In genomic region chr16:26234113-26234512, GRCm38 (mm10) we compare ENCODE assay signal across 8 mouse cellular contexts.
DNase-seq lines count a peak whose midpoint lies in the region; ATAC-seq and TF ChIP-seq lines count a peak whose summit lies in the region.

No protein-coding gene starts in this region.

- no peak overlapping the region for H3K27ac ChIP-seq in embryonic facial prominence, embryonic 13.5 days
- H3K27ac ChIP-seq in heart, postnatal 0 days (ENCODE audit: low read depth): no peak overlapping the region
- H3K27ac ChIP-seq in liver, embryonic 14.5 days: no peak overlapping the region

- no peaks in the 10 kb centered on the region for H3K9me3 ChIP-seq in embryonic facial prominence, embryonic 13.5 days
- no peaks in the 10 kb centered on the region for H3K9me3 ChIP-seq in heart, postnatal 0 days (replicated peaks; ENCODE audit: control insufficient read depth, low read length)
- no peaks in the 10 kb centered on the region for H3K9me3 ChIP-seq in liver, embryonic 14.5 days (ENCODE audit: control insufficient read depth, low read length)

- H3K4me1 ChIP-seq in embryonic facial prominence, embryonic 13.5 days: no peaks in the 10 kb centered on the region
- H3K4me1 ChIP-seq in heart, postnatal 0 days (ENCODE audit: control insufficient read depth, insufficient read depth): no peaks in the 10 kb centered on the region
- no peaks in the 10 kb centered on the region for H3K4me1 ChIP-seq in liver, embryonic 14.5 days (replicated peaks; ENCODE audit: control insufficient read depth in 2 of 2, insufficient read depth in 2 of 2, low read length in 1 of 2)

- TF ChIP-seq CTCF in heart, postnatal 0 days (IDR thresholded peaks at IDR 0.05; ENCODE audit: low read depth): peak; percentile 85
- TF ChIP-seq CTCF in liver, embryonic 14.5 days (IDR thresholded peaks at IDR 0.05; ENCODE audit: low read depth): peak; percentile 60

- 6% methylated on average over 3 of the region's 3 CpGs for WGBS in embryonic facial prominence, embryonic 13.5 days
- WGBS in heart, postnatal 0 days: 8% methylated on average over 3 of the region's 3 CpGs
- WGBS in liver, embryonic 14.5 days (ENCODE audit: insufficient replicate concordance): 10% methylated on average over 3 of the region's 3 CpGs

- no peak for TF ChIP-seq EP300 in heart, postnatal 0 days (IDR thresholded peaks at IDR 0.05; ENCODE audit: low read depth)
- no peak for TF ChIP-seq EP300 in liver, embryonic 14.5 days (IDR thresholded peaks at IDR 0.05; ENCODE audit: low read depth)

- no peak overlapping the region for H3K9ac ChIP-seq in embryonic facial prominence, embryonic 13.5 days
- H3K9ac ChIP-seq in heart, postnatal 0 days (replicated peaks; ENCODE audit: low read depth, low read length): no peak overlapping the region
- no peak overlapping the region for H3K9ac ChIP-seq in liver, embryonic 14.5 days (replicated peaks)

- no peaks in the 10 kb centered on the region for H3K27me3 ChIP-seq in embryonic facial prominence, embryonic 13.5 days
- no peaks in the 10 kb centered on the region for H3K27me3 ChIP-seq in heart, postnatal 0 days (ENCODE audit: control insufficient read depth, insufficient read depth, low read length)
- no peaks in the 10 kb centered on the region for H3K27me3 ChIP-seq in liver, embryonic 14.5 days (ENCODE audit: control insufficient read depth, insufficient read depth, low read length)

- H3K4me2 ChIP-seq in embryonic facial prominence, embryonic 13.5 days: no peak overlapping the region
- no peak overlapping the region for H3K4me2 ChIP-seq in heart, postnatal 0 days (ENCODE audit: low read depth, low read length)
- no peak overlapping the region for H3K4me2 ChIP-seq in liver, embryonic 14.5 days (ENCODE audit: low read depth)

- ATAC-seq in embryonic facial prominence, embryonic 13.5 days (ENCODE audit: insufficient number of reproducible peaks, insufficient read depth, low FRiP score, low TSS enrichment, low read depth): 0 out of 2 replicates have a peak, but pooled peaks have one; percentile 69
- peak; percentile 66 for ATAC-seq in heart, postnatal 0 days (ENCODE audit: insufficient read depth, low read depth)
- no peak for ATAC-seq in liver, embryonic 14.5 days (ENCODE audit: insufficient read depth)
- peak; percentile 56; the same call in 1 of the 2 replicates for ATAC-seq in neutrophil, adult 5-6 weeks (ENCODE audit: extremely low read depth, insufficient number of reproducible peaks, low FRiP score, poor library complexity, severe bottlenecking)

- peak; percentile 29 to 37 for DNase-seq in B cell, adult 2 months
- peak; percentile 72 to 84 for DNase-seq in adrenal gland, postnatal 36 days
- peak; percentile 78 for DNase-seq in heart, postnatal 0 days (ENCODE audit: low spot score)
- DNase-seq in kidney, postnatal 36 days: peak; percentile 87 to 94
- peak; percentile 26 to 31 (median 26) for DNase-seq in liver, embryonic 14.5 days (ENCODE audit: low read depth in 3 of 3, low spot score in 3 of 3)
- DNase-seq in thymus, postnatal 10 days (ENCODE audit: low spot score in 2 of 2): peak; percentile 8 to 34

- no peak overlapping the region for H3K4me3 ChIP-seq in embryonic facial prominence, embryonic 13.5 days
- H3K4me3 ChIP-seq in heart, postnatal 0 days (ENCODE audit: low read depth, low read length): no peak overlapping the region
- H3K4me3 ChIP-seq in liver, embryonic 14.5 days (ENCODE audit: insufficient read depth in 1 of 2, low read depth in 2 of 2, low read length in 2 of 2): no peak overlapping the region

- H3K36me3 ChIP-seq in embryonic facial prominence, embryonic 13.5 days: no peaks in the 10 kb centered on the region
- H3K36me3 ChIP-seq in heart, postnatal 0 days (replicated peaks; ENCODE audit: control insufficient read depth, insufficient read depth, low read length): no peaks in the 10 kb centered on the region
- no peaks in the 10 kb centered on the region for H3K36me3 ChIP-seq in liver, embryonic 14.5 days (replicated peaks; ENCODE audit: control insufficient read depth, insufficient read depth, low read depth)

Comparison
In these comparisons a context has a peak if more than half of its experiments do, and no peak if none do; other contexts are left out.
1. DNase-seq: peak in every context shown above with its lines; median percentile 90 in kidney, postnatal 36 days; 78 in adrenal gland, postnatal 36 days; 78 in heart, postnatal 0 days; 33 in B cell, adult 2 months; 26 in liver, embryonic 14.5 days; 21 in thymus, postnatal 10 days.